Mouse (Mus musculus): ENCODE measurements around the gene Vwa5a.

Gene Vwa5a

GRCm38 (mm10) chr9:38718102-38718501, at the start of gene Vwa5a:
Vwa5a (plus strand) TSS chr9:38718268.
- DNase-seq, result peak in 1 of 2 experiments; percentile 17

- DNase-seq, result no peak
Observed at GRCm38 (mm10) chr9:38672887-38673286, 45.2 kb upstream of the Vwa5a start.

- no peak for DNase-seq
Observed at GRCm38 (mm10) chr9:38674501-38674900, 43.6 kb upstream of the Vwa5a start, which contains the start of gene Olfr918. Olfr918 (minus strand) TSS chr9:38674601.

- peak; percentile 11 to 28 for DNase-seq
Observed at GRCm38 (mm10) chr9:38718927-38719441, 916 bp downstream of the Vwa5a start.

- DNase-seq, result no peak
Observed at GRCm38 (mm10) chr9:38724044-38724443, 6.0 kb downstream of the Vwa5a start.

GRCm38 (mm10) chr9:38728218-38728617, 10.2 kb downstream of the Vwa5a start:
- DNase-seq, result no peak

- DNase-seq, result no peak
Observed at GRCm38 (mm10) chr9:38741408-38741807, 23.3 kb downstream of the Vwa5a start.

- DNase-seq, result no peak
Observed at GRCm38 (mm10) chr9:38744619-38745315, 26.7 kb downstream of the Vwa5a start.

GRCm38 (mm10) chr9:38751999-38752398, 33.9 kb downstream of the Vwa5a start, which contains the start of gene Olfr920:
Olfr920 (plus strand) TSS chr9:38752299.
- no peak for DNase-seq

GRCm38 (mm10) chr9:38772768-38773167, 54.7 kb downstream of the Vwa5a start, which contains the start of gene Olfr921:
Olfr921 (plus strand) TSS chr9:38773068.
- DNase-seq, result no peak

GRCm38 (mm10) chr9:38792689-38793088, 74.6 kb downstream of the Vwa5a start:
- no peak for DNase-seq
